Mouse (Mus musculus): ENCODE measurements around the gene G6pc2.

The G6pc2 gene

GRCm38 (mm10) chr2:69239315-69239714, 28.4 kb downstream of the G6pc2 start:
- no peak for DNase-seq (ENCODE audit: low spot score)

GRCm38 (mm10) chr2:69244924-69245323, 34.1 kb downstream of the G6pc2 start:
- no peak for DNase-seq (ENCODE audit: low spot score)

- no peak for DNase-seq (ENCODE audit: low spot score)
These were observed 36.2 kb downstream of the G6pc2 start for GRCm38 (mm10) chr2:69247081-69247480.

GRCm38 (mm10) chr2:69248221-69248755, 37.4 kb downstream of the G6pc2 start:
- no peak for DNase-seq (ENCODE audit: low spot score)

- DNase-seq (ENCODE audit: low spot score): no peak
These were observed 53.3 kb downstream of the G6pc2 start for GRCm38 (mm10) chr2:69264069-69264618.

- no peak for DNase-seq (ENCODE audit: low spot score)
These were observed 65.0 kb downstream of the G6pc2 start for GRCm38 (mm10) chr2:69275875-69276274.

All from layer of hippocampus, adult 9-10 months (tissue).